Mouse (Mus musculus): ENCODE measurements around the gene Pik3c2b. TPM values are rescaled to one million over a fixed set of nuclear protein-coding genes. Genes with fewer than 3 reads are reported as not detected.

The Pik3c2b gene
- total RNA-seq, 2 experiments from 2014 or later: 9.8 to 11.0 TPM

DNA sequence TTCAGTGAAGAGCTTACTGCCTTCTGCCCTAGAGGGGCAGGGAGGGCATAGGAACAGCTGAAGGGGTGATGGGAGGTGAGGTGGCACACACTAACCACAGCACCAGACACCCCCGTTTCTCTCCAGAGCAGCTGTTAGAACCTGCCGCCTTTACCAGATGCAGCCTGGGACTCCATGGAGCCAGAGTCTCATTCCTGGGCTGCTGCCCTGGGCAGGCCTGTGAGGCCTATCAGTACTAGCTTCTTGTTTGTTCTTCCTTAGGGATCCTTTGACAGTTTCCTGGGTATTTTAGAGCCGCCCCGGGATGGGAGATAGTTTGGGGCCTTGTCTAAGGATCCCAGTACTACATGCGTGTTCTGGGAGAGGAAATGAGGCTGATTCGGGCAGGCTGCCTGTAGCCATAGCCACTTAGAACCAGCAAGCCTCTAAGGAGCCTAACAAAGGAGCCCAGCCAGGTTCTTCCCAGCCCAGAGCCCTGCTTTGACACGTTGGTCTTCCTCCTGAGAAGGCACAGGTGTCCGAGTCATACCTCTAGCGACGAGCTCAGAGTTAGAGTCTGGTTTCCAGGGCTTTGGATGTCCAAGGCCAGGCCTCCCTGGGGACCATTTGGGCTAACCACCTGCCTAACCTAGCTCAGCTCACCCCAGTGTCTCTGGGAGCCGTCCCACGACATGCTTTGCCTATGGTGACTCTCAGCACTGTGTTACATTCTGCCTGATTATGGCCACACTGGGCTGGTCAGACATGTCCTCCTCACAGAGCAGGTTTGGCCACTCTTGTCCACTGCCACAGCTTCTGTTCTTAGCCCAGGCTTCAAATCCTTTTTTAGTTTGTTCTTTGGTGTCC, 24.0 kb downstream of the Pik3c2b start:
- H3K27ac ChIP-seq: peak overlapping the region; percentile 92
- DNase-seq: peak; percentile 61
- peak overlapping the region; percentile 82 for H3K4me3 ChIP-seq
- intact Hi-C loops (cut with DNase I): loop anchor here (2.0 kb wide), 1 partner anchor 23 kb away; no protein-coding TSS in a partner anchor
- no peak for TF ChIP-seq CTCF (IDR thresholded peaks at IDR 0.05)

DNA sequence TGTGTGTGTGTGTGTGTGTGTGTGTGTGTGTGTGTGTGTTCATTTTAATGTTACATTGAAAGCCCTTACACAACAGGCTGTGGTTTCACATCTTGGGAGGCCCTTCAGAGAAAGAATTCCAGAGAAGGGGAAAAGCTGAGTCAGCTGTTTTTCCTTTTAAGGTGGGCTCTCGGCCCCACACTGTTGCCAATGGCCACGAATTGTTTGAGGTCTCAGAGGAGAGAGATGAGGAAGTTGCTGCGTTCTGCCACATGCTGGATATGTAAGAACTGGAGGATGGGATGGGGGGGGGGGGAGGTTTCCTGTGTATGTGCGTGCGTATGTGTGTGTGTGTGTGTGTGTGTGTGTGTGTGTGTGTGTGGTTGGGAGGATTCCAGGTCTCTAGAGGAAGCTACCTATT, 24.7 kb downstream of the Pik3c2b start:
- TF ChIP-seq CTCF (IDR thresholded peaks at IDR 0.05): no peak
- H3K4me3 ChIP-seq: peak overlapping the region; percentile 82; the same call in 1 of the 2 replicates
- intact Hi-C loops (cut with DNase I): no loop called here
- peak overlapping the region; percentile 92 for H3K27ac ChIP-seq
- no peak for DNase-seq

DNA sequence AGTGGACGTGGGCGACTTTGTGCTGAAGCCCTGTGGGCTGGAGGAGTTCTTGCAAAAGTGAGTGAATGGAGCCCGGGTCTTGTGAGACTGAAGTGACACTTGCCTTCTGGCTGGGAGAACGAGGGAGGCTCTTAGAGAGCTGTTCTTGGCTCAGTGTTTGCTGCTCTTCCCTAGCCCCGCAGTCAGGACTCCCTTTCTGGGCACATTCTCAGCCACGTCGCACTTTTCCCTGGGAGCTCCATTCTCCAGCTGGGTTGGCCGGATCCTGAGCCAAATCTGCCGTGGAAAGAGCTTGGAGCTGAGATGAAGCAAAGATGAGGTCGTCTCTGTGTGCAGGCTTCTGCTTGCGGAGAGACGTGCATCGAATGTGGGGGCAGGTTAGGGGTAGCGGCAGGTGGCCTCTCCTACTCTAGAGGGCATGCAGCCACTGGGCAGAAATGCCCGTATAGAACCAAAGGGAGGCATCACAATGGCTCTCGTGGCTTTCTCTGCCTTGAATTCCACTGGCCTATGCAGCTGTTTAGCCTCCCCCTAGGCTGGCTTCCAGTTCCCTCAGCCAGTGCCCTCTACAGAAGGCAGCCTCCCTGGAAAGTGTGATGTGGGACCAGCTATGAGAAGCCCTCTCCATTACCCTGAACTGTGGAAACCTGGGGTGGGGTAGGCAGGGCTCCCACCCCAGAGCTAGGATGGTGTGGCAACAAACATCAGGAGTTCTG, 26.4 kb downstream of the Pik3c2b start:
- DNase-seq: peak; percentile 80
- Histone ChIP-seq H3K27ac (peak overlapping the region; percentile 83), H3K4me3 (peak overlapping the region; percentile 21; the same call in 1 of the 2 replicates)
- intact Hi-C loops (cut with DNase I): no loop called here
- no peak for TF ChIP-seq CTCF (IDR thresholded peaks at IDR 0.05)

DNA sequence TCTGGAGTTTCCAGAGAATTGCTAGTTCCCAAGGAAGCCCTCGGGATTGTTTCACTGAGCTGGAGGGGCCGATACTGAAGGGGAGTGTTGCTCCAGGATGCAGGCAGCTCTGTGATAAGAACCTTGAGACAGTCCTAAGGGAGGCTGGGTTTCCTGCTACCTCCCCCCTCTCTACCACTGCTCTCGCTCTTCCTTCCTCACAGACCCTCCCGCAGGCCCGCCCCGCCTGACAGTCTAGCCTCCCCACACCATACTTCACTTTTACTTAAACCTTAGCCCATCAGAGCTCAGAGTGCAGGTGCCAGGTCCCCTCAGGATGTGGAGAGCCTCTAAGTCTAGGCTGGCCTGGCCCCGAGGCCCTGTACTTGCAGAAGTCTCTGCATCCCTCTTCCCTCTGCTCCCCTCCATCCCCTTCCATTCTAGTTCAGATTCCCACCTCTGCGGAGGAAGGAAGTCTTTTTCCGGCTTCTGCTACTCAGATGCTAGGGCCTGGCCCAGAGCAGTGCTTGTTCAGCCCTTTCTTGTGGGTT, 27.9 kb downstream of the Pik3c2b start:
- no peak for DNase-seq
- Histone ChIP-seq H3K27ac (peak overlapping the region; percentile 83), H3K4me3 (no peak overlapping the region)
- no peak for TF ChIP-seq CTCF (IDR thresholded peaks at IDR 0.05)
- intact Hi-C loops (cut with DNase I): no loop called here

DNA sequence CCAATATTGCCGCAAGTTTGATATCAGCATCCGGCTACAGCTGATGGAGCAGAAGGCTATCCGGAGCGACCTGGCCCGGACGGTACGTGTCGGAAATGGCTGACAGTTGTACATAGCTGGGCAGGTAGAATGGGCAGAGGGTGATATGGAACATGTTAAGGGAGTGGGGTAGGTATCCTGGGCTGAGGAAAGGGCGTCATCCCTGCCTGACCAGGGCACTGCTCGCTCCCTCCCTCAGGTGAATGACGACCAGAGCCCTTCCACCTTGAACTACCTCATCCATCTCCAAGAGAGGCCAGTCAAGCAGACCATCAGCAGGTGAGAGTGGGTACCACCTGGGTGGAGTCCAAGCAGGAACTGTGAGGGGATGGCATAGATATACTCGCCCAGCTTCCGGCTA, 29.1 kb downstream of the Pik3c2b start:
- no peak for DNase-seq
- Histone ChIP-seq H3K27ac (peak overlapping the region; percentile 83), H3K4me3 (no peak overlapping the region)
- intact Hi-C loops (cut with DNase I): no loop called here
- TF ChIP-seq CTCF (IDR thresholded peaks at IDR 0.05): no peak

DNA sequence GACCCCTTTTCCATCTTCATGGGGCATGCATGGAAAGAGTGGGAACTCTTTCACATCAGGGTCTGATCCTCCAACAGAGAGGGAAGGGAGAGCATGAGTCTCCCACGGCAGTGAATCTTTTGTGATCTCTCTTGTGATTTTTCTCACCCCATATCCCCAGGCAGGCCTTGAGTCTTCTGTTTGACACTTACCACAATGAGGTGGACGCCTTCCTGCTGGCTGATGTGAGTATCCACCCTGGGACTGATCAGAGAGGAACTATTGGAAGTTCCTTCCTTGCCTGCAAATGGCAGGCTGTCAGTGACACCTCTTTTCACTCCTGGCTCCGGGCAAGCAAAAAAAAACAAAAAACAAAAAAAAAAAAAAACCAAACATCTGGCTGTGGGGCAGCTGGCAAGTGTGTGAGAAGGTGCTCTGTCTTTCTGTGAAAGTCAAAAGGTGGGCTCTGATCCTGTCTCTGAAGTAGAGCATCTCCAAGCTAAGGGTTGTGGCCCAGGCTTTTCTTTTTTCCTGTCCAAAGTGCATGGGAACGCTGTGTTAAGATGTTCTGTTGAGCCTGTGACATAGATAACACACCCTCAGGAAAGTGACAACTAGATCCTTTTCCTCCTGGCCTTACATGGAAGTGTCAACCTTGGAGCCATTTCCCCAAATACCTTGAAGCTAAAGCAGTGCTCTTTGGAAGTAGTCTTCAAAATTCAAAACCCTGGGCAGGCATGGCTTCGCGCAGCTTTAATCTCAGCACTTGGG, 30.4 kb downstream of the Pik3c2b start:
- Histone ChIP-seq H3K27ac (peak overlapping the region; percentile 74), H3K4me3 (no peak overlapping the region)
- intact Hi-C loops (cut with DNase I): no loop called here
- DNase-seq: no peak
- no peak for TF ChIP-seq CTCF (IDR thresholded peaks at IDR 0.05)

DNA sequence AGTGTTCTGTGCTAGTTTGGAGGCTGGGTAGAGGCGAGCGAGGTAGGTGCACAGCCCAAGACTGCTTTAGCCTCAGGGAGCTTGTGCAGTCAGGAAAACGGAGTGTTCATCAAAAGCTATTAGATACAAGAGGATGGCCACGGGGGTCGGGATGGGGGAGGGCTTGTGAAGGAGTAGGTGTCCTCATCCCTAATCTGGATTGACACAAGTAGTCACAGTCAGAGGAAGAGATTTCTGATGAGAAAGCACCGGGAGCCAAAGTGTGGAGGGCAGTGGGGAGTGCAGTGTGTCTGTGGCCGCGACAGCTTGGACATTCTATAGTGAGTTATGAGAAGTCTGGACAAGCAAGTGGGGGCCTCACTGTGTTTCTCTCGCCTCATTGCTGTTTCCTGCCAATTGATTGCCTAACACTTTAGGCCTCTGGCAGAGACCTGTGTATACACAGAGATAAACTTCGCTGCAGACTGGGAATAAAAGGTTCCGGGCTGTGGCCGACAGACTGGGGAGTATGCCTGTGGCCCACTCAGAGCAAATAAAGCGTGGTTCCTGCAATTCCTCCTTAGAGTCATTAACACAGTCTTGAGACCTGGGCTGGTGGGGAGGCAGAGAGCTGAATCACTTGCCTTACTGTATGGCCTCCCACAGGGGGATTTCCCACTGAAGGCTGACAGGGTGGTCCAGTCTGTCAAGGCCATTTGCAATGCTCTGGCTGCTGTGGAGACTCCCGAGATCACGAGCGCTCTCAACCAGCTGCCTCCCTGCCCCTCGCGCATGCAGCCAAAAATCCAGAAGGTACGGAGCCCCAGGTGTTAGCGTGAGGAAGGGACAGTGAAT, 31.4 kb downstream of the Pik3c2b start:
- DNase-seq: no peak
- no peak for TF ChIP-seq CTCF (IDR thresholded peaks at IDR 0.05)
- H3K4me3 ChIP-seq: no peak overlapping the region
- H3K27ac ChIP-seq: peak overlapping the region; percentile 74
- intact Hi-C loops (cut with DNase I): no loop called here

DNA sequence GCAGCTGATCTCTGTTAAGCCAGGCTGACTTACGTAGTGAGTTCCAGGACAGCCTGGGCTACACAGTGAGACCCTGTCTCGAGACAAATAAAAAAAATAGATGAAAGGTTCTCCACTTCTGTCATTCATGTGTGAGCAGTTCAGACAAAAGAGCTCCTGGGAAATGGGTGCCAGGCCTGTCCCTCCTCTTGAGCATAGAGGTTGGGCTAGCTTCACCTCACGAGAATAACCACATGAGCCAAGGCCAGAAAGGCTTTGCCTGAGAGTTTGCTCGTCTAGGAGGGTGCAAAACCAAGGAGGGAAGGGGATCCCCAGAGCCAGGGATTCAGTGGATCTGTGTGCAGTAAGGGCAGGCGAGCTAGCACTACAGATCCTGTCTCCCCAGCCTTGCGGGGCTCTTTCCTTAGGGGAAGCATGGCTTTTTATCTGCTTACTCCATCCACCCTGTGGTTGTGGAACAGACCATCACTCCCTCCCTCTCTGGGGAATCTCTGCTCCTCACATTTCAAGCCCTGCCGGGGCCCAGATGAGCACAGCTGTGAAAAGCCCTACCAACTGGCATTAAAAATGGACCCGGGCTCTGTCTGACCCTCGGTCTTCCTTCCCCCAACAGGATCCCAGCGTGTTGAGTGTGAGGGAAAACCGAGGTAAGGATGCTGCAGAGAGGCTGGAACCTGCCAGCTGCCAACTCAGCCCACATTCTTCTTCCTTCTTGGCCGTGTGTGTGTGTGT, 32.3 kb downstream of the Pik3c2b start:
- Histone ChIP-seq H3K27ac (peak overlapping the region; percentile 74), H3K4me3 (no peak overlapping the region)
- no peak for TF ChIP-seq CTCF (IDR thresholded peaks at IDR 0.05)
- intact Hi-C loops (cut with DNase I): no loop called here
- DNase-seq: peak; percentile 44

DNA sequence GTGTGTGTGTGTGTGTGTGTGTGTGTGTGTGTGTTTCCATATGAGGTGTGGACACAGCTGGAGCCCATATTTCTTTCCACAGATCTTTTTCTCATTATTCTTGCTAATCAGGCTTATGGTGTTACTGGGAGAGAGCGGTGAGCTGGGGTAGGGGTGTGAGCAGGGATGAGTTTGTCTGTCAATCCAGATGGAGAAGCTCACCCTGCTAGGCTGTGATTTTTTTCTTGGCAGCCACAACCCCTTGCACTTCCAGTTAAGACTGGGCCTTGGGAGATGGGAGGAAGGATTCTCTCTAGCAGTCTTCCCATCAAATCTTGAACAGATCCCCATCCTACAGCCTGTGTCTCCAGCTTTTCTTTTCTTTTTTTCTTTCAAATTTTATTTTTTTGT, 32.9 kb downstream of the Pik3c2b start:
- no peak for DNase-seq
- intact Hi-C loops (cut with DNase I): no loop called here
- Histone ChIP-seq H3K4me3 (no peak overlapping the region), H3K27ac (peak overlapping the region; percentile 38; the same call in 1 of the 2 replicates)
- TF ChIP-seq CTCF (IDR thresholded peaks at IDR 0.05): no peak

DNA sequence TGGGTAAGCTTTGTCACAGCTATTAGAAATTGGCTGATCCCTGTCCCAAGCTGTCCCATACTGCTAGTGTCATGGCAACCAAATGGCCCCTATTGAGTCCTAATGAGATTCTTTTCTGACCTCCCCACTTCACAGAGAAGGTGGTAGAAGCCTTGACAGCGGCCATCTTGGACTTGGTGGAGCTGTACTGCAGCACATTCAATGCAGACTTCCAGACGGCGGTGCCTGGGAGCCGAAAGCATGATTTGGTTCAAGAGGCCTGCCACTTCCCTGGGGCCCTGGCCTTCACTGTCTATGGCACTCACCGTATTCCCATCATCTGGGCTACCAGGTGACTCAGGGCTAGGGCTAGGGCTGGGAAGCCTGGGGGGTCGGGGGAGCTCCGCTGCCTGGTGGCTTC, 34.0 kb downstream of the Pik3c2b start:
- no peak overlapping the region for H3K4me3 ChIP-seq
- TF ChIP-seq CTCF (IDR thresholded peaks at IDR 0.05): no peak
- no peak overlapping the region for H3K27ac ChIP-seq
- DNase-seq: no peak
- intact Hi-C loops (cut with DNase I): no loop called here

DNA sequence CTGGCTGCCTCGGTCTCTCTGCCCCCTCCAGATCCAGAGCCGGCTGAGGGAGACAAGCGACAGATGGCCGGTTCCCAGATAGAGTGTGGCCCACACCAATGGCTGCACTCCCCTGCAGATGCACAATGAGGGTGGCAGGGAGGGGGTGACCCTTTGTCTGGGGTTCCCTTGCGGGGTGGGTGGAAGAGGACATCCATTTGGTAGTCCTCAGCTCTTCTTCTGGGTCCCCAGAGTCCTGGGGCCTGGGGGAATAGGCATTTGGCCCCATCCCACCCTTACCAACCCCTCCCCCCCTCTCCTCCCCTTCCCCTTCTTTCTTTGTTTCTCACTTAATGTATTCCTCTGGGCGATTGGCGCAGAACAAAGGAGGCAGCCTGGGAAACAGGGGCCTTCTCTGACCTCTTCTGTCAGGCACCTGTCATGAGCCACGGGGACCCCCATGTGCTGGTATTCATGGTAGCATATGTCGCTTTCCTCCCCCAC, 34.7 kb downstream of the Pik3c2b start:
- Histone ChIP-seq H3K4me3 (no peak overlapping the region), H3K27ac (0 out of 2 replicates have a peak overlapping the region, but pooled peaks have one; percentile 16)
- no peak for TF ChIP-seq CTCF (IDR thresholded peaks at IDR 0.05)
- intact Hi-C loops (cut with DNase I): no loop called here
- DNase-seq: no peak
